Mouse (Mus musculus) gonadal fat pad, adult 2 months (tissue): Measurements from ENCODE around the gene Malsu1. TPM values are rescaled to one million over a fixed set of nuclear protein-coding genes. Genes with fewer than 3 reads are reported as not detected.

Experiments used
- DNase-seq: peaks from one replicate; pipeline ENCODE4 v3.0.0-alpha.2; 2012; ENCODE audit warnings: low read depth
- polyA plus RNA-seq: library from polyadenylated mRNA; depleted of rRNA; stranded (reverse); fragments of >200 nt; gene quantifications from 2 replicates; pipeline ENCODE4 v1.2.3, GENCODE M21; 2012; rRNA removed

Gene Malsu1
- 15.7 and 21.5 TPM in 2 replicates for polyA plus RNA-seq

DNA sequence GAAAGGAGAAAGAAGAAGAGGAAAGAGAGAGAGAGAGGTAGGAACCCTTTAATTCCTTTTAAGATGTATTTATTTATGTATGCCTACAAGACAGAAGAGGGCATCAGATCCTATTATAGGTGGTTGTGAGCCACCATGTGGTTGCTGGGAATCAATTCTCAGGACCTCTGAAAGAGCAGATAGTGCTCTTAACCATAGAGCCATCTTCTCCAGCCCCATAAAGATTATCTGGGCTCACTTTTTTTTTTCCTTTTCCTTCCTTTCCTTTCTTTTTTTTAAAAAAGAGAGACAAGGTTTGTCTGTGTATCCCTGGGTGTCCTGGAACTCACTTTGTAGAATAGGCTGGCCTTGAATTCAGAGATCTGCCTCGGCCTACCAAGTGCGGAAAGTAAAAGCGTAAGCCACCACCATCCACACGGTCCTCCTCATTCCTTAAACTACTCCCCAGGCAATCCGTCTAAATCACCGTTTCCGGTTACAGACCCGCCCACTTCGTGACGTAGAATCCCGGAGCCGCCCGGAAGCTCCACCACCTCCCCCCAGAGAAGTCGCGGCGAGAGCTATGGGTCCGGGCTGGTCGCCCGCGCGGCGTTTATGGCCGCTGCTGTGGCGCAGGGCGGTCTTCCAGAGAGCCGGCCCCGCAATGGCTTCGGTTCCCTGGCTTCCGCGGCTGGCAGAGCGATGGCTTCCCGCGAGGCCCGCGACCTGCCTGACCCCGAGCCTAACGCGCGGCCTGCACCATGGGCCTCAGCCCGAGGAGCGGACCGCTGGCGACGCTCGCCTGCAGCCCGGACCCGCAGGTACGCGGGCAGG, at the start of gene Malsu1:
Malsu1 (plus strand) TSS at position 492 of the 813 bp plus-strand sequence.
- peak; percentile 54 for DNase-seq

DNA sequence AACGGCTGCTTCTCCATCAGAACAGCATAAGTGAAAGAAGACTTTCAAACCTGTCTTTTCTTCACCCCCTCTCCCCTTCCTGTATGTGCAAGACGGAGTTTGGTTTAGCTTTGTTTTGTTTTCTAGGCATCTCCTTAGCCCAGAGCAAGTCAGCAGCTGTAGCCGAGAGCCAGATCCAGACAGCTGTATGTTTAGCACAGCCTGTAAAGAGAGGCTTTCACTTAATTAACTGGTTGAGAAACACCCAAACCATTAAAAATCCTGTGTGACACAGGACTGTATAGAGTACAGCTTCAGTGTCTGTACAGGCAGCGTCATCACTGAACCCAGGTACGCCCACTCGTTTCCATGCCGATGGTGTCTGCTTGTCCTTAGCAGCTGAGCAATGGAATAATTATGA, 48.3 kb upstream of the Malsu1 start:
- DNase-seq, result no peak

DNA sequence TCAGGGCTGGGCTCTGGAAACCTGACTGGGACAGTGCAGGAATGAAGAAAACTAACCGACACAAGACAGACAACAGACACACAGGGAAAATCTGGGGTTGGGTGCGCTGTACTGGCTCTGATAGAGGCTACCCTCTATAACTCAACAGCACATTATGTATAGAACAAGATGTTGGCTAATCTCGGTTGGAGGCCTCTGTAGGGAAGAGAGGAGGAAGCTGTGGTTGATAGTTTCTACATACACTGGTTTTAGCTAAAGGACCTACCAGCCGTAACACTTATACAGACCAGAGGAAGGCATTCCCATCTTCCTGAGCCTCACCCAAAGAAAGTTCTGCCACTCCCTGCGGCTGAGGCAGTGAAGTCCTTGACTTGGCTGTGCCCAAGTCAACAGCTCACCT, 47.1 kb upstream of the Malsu1 start:
- no peak for DNase-seq

DNA sequence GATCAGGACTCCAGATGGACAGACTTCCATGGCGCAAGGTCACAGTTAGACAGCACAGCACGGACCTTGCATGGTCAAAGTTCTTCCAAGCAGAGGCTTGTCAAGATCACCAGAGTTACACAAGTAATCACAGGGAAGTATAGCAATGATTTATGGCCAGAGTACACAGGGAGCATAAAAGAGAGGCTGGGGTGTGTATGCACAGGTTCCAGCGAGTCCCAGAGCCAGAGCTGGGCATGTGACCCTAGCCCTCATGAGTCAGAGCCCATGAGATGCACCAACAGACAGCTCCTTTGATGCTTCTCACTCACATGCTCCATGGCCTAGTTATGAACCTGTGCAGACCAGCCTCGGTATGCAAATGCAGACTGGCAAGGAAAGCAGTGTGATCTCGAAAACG, 45.6 kb upstream of the Malsu1 start:
- no peak for DNase-seq

DNA sequence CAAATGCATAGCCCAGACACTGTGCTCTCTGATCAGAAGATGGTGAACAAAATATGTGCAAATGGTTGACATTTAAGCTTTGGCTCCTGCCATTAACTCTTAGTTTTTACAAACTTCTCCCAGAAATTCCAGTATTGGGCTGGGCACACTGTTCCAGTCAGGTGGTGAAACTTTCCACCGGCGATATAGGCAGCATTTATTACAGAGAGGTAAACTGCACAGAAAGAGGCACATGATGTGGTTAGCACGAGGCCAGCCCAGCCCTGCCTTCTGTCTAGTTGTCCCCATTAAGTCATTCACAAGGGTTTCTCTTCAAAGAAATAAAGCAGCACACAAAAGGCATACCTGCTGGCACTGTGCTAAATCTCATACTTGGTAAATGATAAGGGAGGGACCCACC, 44.9 kb upstream of the Malsu1 start:
- DNase-seq, result no peak

DNA sequence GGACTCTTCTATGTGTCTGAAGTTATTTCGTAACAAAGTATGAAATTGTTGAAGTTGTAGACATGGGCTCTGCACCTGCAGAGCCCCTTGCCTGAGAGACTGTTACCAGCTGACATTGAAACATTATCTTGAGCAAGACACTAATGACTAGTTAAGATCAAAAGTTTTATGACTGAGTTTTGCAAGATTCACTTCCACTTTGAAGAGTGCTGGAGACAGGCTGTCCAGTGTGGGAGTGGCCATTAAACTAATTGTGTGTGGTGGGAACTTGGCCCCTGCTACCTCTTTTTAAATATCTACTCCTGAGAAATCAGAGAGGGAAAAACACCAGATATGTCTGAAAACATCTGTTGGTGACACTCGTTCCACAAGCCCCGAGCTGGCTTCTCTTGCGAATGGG, 42.4 kb upstream of the Malsu1 start:
- no peak for DNase-seq

DNA sequence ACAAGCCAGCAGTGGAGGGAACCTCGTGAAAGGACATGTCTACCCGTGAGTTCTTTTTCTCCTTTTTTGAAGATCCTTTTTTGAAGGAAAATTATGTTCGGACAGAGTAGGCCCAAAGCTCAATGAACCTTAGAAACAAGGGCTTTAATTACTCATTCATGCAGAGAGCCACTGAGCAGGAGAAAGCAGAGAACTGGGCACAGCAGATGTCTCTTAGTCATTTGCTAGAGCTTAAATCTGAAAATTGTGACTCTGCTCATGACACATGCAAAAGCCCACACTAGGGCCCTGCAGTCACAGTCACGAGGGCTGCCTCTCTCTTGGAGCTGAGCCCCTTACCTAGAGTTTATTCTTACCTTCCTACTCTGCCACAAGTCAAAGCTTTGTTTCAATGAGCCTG, 40.8 kb upstream of the Malsu1 start:
- DNase-seq, result no peak

DNA sequence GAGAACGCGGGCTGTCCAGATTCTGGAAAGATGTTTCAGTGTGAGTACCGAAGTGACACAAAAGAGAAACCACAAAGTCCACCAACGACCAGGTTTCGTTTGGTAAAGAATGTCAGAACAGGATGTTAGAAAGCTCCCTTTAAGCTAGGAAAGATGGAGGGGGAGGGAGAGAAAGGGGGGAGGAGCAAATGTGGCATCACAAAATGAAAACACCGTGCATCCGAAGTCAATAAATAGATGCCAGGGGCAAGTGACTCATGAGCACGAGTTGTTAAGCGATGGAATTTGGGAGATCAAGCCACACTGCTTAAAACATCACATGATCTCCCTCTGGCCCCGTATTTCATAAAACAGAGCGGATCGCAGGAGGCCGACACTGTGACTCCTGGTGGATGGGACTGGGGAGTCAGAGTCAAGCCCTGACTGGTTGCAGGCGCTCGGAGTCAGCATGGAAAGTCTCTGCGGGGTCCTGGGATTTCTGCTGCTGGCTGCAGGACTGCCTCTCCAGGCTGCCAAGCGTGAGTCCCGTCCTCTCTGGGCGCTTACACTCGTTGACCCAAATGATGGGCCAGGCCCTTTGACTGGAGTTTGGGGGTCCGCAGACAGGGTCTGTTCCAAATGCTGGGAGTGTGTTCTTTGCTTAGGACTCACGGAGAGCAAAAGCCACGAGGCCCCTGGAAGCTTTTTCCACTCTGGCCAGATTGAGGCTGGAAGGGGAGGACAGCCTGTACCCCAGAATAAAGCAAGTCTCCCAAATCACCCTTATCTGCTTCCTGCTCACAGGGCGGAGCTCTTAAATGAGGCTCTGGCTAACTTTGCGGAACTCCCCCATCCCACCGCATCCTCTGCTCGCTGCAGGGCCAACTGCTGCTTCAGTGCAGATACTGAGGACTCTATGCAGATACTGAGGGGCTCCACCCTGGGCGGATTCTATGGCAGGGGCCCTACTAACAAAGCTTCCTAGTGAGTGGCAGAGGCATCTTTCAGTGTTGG, 37.0 kb upstream of the Malsu1 start, which contains the start of gene Gpnmb:
Gpnmb (plus strand) TSS at position 272 of the 993 bp plus-strand sequence.
- DNase-seq, result no peak

DNA sequence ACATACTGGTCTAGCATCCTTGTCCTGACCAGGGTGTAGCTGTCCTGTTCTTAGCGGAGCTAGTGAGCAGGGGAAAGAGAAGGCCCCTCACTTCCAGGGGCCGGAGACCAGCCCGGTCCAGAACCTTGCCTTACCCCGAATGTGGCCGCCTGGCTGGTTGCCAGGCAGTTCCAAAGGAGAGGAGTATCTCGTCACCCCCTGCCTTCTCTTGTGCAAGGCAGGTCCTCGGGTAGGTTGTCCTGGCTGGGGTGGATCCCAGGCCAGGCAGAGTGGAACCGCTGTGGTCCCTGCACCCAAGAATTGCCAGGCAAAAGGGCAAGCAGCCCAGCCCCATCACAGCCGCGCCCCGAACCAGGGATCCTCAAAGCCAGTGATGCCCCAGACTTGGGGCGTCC, 36.3 kb upstream of the Malsu1 start:
- no peak for DNase-seq

DNA sequence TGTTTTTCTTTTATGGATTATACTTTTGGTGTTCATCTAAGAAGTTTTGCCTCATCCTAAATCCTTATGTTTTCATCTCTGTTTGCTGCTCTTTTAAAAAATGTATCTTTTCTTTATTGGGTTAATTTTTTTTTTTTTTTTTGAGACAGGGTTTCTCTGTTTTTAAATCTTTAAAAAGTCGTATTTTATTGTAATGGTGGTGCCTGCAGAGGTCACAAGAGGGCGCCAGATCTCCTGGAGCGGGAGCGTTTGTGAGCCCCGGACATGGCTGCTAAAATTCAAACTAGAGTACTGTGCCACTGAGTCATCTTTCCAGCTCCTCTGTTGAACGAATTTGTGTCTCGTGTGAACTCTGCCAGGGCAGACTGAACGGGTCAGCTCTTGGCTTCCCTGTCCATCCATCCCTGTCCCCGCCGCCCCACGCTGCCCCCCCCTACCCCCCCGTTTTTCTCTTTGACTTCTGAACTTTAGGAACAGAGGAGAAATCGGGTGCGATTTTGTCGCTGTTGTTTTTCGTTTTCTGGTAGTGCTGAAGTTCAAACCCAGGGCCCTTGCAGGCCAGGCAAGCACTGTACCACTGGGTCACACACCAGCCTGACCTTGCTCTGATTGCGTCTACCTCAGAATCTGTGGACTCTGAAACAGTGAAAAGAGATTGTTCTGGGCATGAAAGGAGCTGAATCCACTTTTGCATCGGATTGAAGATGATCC, 34.0 kb upstream of the Malsu1 start:
- DNase-seq, result no peak

DNA sequence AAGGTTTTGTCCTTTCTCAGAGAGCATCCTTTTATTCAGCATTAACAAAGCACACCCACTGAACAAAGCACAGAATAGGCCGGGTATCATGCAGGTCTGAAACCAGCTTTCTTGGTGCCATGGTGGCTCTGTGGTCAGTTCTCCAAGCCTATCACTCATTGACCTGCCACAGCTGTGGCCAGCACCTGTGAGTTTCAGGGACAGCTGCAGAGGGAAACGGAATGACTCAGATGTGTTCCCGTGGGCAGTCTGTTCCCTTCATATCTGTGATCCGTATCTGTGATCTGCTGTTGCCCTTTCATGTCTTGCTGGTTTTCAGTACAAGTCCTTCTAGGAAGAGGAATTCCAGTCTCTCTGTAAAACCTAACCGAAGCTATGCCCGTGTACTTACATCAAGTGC, 27.1 kb upstream of the Malsu1 start:
- DNase-seq, result no peak

DNA sequence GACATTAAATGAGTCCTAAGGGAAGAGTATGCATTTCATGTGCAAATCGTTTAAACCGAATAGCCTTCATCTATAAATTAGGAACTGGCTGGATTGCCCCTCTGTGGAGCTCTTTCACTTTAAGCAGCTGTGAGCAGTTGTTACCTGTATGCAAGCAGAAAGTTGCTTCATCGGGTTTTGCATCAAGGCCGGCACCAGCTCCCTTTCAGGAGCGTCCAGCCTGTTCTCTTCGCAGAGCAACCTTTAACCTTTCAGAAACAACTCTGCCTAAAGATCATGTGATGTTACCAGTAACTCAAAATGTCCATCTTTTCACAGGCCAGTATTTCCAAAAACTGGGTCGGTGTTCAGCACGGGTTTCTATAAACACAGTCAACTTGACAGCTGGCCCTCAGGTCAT, 26.6 kb upstream of the Malsu1 start:
- DNase-seq, result no peak

DNA sequence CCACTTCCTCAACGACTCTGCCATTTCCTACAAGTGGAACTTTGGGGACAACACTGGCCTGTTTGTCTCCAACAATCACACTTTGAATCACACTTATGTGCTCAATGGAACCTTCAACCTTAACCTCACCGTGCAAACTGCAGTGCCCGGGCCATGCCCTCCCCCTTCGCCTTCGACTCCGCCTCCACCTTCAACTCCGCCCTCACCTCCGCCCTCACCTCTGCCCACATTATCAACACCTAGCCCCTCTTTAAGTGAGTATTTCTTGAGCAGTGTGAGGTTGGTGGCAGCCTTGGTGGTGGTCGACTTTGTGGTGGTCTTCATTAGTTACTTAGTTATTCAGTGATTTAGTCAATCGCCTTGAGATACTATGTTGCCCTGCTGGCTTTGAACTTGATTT, 25.7 kb upstream of the Malsu1 start:
- DNase-seq, result no peak

DNA sequence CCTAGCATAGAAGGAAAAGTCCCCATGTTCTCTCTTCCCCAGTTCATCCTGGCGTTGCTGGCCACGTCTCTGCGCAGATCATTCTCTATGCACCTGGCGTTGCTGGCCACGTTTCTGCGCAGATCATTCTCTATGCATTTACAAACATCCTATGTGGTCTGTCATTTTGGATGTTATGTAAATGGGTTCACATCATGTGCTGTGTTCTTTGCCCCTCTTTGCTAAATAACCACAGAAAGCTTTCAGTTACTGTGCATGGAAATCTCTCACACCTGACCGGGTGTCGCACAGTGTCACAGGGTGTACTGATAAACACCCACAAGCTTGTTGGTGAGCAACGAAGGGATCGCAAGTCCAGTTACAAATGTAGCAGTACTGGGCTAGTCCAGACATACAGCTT, 25.2 kb upstream of the Malsu1 start:
- no peak for DNase-seq

DNA sequence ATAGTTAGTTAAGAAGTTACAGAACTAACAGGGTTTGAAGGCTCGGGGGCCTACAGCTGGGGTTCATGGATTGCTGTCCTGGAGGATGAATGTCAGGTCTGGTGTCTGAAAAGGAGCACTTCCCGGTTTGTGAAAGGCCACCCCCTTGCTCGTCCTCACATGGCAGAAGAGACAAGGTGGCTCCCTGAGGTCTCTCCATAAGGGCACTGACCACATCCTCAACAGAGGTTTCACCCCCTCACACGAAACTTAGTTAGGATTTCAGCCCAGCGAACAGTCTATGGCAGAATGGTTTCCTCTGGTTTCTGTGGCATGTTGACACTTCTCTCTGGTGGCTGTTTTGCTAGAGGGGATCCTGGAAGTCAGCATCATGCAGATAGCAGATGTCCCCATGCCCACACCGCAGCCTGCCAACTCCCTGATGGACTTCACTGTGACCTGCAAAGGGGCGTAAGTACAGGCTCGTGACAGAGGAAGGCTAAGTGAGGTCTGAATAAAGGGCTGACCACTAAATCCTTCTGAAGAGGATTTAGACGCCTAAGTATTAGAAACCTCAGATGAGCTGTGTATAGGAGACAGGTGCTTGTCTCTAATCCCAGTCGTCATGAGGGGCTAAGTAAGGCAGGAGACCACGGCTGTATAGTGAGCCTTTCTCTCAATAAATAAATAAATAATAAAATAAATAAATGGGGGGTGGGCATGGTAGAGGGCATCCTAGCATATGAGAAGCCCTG, 22.8 kb upstream of the Malsu1 start:
- no peak for DNase-seq

DNA sequence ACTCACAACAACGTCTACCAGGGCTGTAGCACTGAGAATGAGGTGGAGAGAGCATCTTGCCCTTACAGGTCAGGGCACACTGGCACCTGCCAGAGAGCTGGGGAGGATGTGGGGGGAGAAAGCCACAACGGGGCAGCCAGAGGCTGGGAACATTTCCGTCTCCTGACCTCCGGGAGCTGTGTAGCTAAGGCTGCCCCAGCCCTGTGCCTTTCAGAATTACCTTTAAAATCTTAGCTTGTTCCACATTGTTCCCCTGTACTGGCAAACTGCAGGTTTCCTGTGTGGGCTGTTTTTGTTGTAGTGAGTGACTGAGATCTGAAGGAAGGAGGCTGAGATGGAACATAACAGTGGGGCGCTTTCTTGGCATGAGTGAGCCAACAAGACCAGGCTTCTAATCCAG, 21.4 kb upstream of the Malsu1 start:
- no peak for DNase-seq

DNA sequence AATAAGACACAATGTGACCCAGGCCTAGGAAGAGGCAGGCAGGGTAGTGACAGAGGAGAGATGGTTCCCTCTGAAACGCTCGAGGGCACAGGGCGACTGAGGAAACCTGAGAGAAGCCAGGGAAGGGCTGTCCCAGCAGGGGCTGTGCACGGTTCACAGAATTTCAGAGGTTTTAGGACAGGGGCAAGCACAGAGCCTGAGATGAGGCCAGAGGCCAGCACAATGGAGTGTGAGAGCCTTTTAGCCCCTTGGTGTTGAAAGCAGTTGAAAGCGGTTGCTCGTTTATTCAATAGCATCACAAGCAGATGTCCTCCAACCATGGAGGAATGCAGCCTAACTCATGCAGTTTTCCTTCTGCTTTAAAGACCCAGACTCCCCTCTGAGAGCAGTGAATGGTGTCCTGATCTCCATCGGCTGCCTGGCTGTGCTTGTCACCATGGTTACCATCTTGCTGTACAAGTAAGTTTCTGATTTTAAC, 18.3 kb upstream of the Malsu1 start:
- no peak for DNase-seq

DNA sequence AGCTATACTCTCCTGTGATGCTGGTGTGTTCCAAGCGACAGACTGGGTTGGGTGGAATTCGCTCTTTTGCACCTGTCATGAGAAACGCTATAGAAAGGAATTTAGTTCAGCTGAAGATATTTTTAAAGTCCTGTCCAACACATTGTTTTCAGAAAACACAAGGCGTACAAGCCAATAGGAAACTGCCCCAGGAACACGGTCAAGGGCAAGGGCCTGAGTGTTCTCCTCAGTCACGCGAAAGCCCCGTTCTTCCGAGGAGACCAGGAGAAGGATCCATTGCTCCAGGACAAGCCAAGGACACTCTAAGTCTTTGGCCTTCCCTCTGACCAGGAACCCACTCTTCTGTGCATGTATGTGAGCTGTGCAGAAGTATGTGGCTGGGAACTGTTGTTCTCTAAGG, 17.6 kb upstream of the Malsu1 start:
- DNase-seq, result no peak

DNA sequence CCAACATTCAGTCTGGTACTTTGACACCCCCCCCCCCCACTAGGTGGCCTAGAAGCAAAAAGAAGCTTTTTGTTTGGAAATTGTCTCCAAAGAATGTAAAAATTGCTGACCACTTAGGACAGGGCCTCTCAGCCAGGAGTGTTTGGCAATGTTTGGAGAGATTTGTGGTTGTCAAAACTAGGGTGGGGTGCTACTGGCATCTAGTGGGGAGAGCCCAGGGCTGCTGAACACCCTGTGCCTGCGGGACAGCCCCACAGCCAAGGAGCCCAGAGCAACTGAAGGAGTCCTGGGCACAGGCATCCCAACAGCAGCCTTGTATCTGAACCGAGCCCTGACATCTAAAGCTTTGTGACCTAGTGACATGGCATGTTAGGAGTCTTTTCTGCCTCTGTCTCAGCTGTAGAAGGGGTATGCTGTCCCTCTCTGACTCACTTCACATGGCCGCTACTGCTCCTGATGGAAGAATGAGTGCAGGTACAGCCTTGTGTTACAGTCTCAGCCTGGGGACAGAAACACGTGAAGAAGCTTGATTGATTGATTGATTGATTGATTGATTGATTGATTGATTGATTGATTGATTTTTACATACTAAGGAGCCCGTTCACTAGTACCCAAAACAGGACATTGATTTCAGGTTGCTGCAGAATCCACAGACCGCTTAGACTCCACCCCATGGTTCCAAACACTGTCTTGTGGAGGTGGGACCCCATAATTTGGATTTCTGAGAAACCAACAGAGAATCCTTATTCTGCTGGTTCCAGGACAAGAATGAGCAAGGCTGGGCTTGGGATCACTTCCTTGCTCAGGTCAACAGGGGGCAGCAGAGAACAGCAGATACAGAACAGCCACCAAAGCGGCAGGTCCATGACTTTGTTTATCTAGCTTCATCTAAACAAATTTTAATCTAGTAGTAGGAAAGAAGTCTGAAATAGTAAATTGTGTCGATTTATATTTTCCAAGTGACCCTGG, 16.3 kb upstream of the Malsu1 start:
- DNase-seq, result no peak

DNA sequence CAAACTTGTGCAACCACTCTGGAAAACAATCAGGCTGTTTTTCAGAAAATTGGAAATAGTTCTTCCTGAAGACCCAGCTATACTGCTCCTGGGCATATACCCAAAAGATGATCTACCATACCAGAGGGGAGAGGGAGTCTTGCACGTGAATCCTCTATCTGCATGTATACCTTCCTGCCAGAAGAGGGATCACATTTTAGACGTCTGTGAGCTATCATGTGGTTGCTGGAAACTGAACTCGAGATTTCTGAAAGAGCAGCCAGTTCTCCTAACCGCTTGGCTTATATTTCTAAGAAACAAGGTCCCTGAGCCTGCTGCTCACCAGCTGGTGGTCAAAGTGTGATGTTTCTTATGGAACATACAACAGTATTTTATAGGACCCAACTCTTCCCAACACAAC, 5.2 kb upstream of the Malsu1 start:
- DNase-seq, result no peak
